In genomic region chr17:84177481-84177880, GRCm38 (mm10) we compare ENCODE assay signal across 10 mouse cellular contexts. TPM values are rescaled to one million over a fixed set of nuclear protein-coding genes. Genes with fewer than 3 reads are reported as not detected.
DNase-seq lines count a peak whose midpoint lies in the region; ATAC-seq and TF ChIP-seq lines count a peak whose summit lies in the region.
"Had no signal": no experiment of that assay in that cellular context is flagged by ENCODE, and none has a peak within 500 bp of the region (broad histone marks: within the 10 kb centered on the region; RNA-seq: fewer than 3 reads in every experiment).

No protein-coding gene starts in this region.

- WGBS in lung, embryonic 14.5 days, result 35% methylated on average over 8 of the region's 8 CpGs
- 32% methylated on average over 8 of the region's 8 CpGs for WGBS in lung, adult 2 months
- 28% methylated on average over 8 of the region's 8 CpGs for WGBS in stomach, embryonic 15.5 days
- WGBS in midbrain, embryonic 10.5 days, result 45% methylated on average over 8 of the region's 8 CpGs

- H3K27ac ChIP-seq in lung, embryonic 14.5 days (ENCODE audit: low read depth), result peak overlapping the region; percentile 65; the same call in 1 of the 2 replicates
- H3K27ac ChIP-seq in stomach, embryonic 15.5 days, result peak overlapping the region; percentile 13
- H3K27ac ChIP-seq in midbrain, embryonic 10.5 days (replicated peaks), result no peak overlapping the region; the same call in 1 of the 2 replicates
- H3K27ac ChIP-seq: embryonic facial prominence, embryonic 15.5 days had no signal

- peak; percentile 56 for DNase-seq in lung, embryonic 14.5 days
- no peak for DNase-seq in lung, adult 2 months
- DNase-seq in kidney, postnatal 14 days, result peak; percentile 72
- DNase-seq in midbrain, embryonic 10.5 days (ENCODE audit: low spot score), result no peak
- no peak for DNase-seq in T-cell, adult 2 months (ENCODE audit: low spot score)

- no peak for TF ChIP-seq CTCF in lung, embryonic 14.5 days (IDR thresholded peaks at IDR 0.05; ENCODE audit: low read depth)
- no peak for TF ChIP-seq CTCF in lung, adult 2 months (IDR thresholded peaks at IDR 0.05; ENCODE audit: insufficient read depth, low read length)

- no peak for TF ChIP-seq POLR2A in lung, adult 2 months (IDR thresholded peaks at IDR 0.05; ENCODE audit: borderline replicate concordance, extremely low read depth, low read depth, low read length)

- no peaks in the 10 kb centered on the region for H3K36me3 ChIP-seq in lung, embryonic 14.5 days (ENCODE audit: insufficient read depth)
- H3K36me3 ChIP-seq in stomach, embryonic 15.5 days, result no peaks in the 10 kb centered on the region
- 0 out of 2 replicates have a peak, but pooled peaks cover 5% of the 10 kb centered on the region for H3K36me3 ChIP-seq in midbrain, embryonic 10.5 days
- H3K36me3 ChIP-seq: embryonic facial prominence, embryonic 15.5 days had no signal

- ATAC-seq in lung, embryonic 14.5 days (ENCODE audit: insufficient read depth), result no peak
- ATAC-seq in common myeloid progenitor, adult 5-6 weeks (replicated peaks; ENCODE audit: low read depth, poor library complexity, severe bottlenecking), result peak; percentile 12
- no peak for ATAC-seq in stomach, embryonic 15.5 days (ENCODE audit: insufficient read depth, low FRiP score, low read depth)
- no peak for ATAC-seq in cerebellum, adult (ENCODE audit: insufficient number of reproducible peaks, low FRiP score, low TSS enrichment)

- H3K4me3 ChIP-seq in lung, embryonic 14.5 days (ENCODE audit: low read depth, low read length), result no peak overlapping the region
- no peak overlapping the region for H3K4me3 ChIP-seq in lung, adult 2 months (replicated peaks; ENCODE audit: extremely low read depth, low read depth, low read length)
- H3K4me3 ChIP-seq in stomach, embryonic 15.5 days (replicated peaks), result no peak overlapping the region
- H3K4me3 ChIP-seq in midbrain, embryonic 10.5 days, result no peak overlapping the region
- H3K4me3 ChIP-seq: embryonic facial prominence, embryonic 15.5 days; myocyte had no signal

- H3K9ac ChIP-seq in lung, embryonic 14.5 days, result no peak overlapping the region
- no peak overlapping the region for H3K9ac ChIP-seq in stomach, embryonic 15.5 days
- H3K9ac ChIP-seq: embryonic facial prominence, embryonic 15.5 days had no signal

- no peak overlapping the region for H3K4me2 ChIP-seq in lung, embryonic 14.5 days
- H3K4me2 ChIP-seq in stomach, embryonic 15.5 days, result no peak overlapping the region
- H3K4me2 ChIP-seq: embryonic facial prominence, embryonic 15.5 days had no signal

- H3K27me3 ChIP-seq in lung, embryonic 14.5 days (ENCODE audit: insufficient read depth, low read length), result no peaks in the 10 kb centered on the region
- no peaks in the 10 kb centered on the region for H3K27me3 ChIP-seq in stomach, embryonic 15.5 days (replicated peaks)
- H3K27me3 ChIP-seq in midbrain, embryonic 10.5 days (ENCODE audit: low read depth, poor library complexity, severe bottlenecking), result no peaks in the 10 kb centered on the region
- H3K27me3 ChIP-seq: embryonic facial prominence, embryonic 15.5 days had no signal

- no peaks in the 10 kb centered on the region; the same call in 1 of the 2 replicates for H3K9me3 ChIP-seq in lung, embryonic 14.5 days (ENCODE audit: low read depth, low read length)
- no peaks in the 10 kb centered on the region for H3K9me3 ChIP-seq in stomach, embryonic 15.5 days
- peaks cover 8% of the 10 kb centered on the region for H3K9me3 ChIP-seq in midbrain, embryonic 10.5 days (replicated peaks)

- H3K4me1 ChIP-seq in lung, embryonic 14.5 days (ENCODE audit: insufficient read depth), result peaks cover 18% of the 10 kb centered on the region
- H3K4me1 ChIP-seq in lung, adult 2 months (ENCODE audit: control insufficient read depth, insufficient read depth, low read length), result peaks cover 15% of the 10 kb centered on the region
- peaks cover 25% of the 10 kb centered on the region for H3K4me1 ChIP-seq in stomach, embryonic 15.5 days
- peaks cover 30% of the 10 kb centered on the region for H3K4me1 ChIP-seq in midbrain, embryonic 10.5 days

RNA-seq across cellular contexts. Expression of gene Zfp36l2, which starts 10.3 kb away (rescaled TPM):
- polyA plus RNA-seq in lung, embryonic 14.5 days (2014; fragmentation: Nextera tagmentation; extraction: Ambion mirVana), result 20.8 and 21.9 TPM in 2 replicates
- polyA plus RNA-seq in lung, adult 2 months (2012; rRNA removed), result 101 and 187 TPM in 2 replicates
- total RNA-seq in common myeloid progenitor, adult 5-6 weeks (2017), result 197 and 277 TPM in 2 replicates
- polyA plus RNA-seq in stomach, embryonic 15.5 days (2015; fragmentation: Nextera tagmentation; extraction: Ambion mirVana), result 24.6 and 25.7 TPM in 2 replicates
- polyA plus RNA-seq in midbrain, embryonic 10.5 days (2016; fragmentation: Nextera tagmentation; extraction: Ambion mirVana), result 7.8 and 8.1 TPM in 2 replicates

Comparison
In these comparisons a context has a peak if more than half of its experiments do, and no peak if none do; other contexts are left out.
1. DNase-seq: peak in lung, embryonic 14.5 days (single experiment) and kidney, postnatal 14 days (single experiment); none in lung, adult 2 months (single experiment), midbrain, embryonic 10.5 days (single experiment) and T-cell, adult 2 months (single experiment).